Mouse (Mus musculus): ENCODE results near the gene Wnk2.

Wnk2 gene

DNA sequence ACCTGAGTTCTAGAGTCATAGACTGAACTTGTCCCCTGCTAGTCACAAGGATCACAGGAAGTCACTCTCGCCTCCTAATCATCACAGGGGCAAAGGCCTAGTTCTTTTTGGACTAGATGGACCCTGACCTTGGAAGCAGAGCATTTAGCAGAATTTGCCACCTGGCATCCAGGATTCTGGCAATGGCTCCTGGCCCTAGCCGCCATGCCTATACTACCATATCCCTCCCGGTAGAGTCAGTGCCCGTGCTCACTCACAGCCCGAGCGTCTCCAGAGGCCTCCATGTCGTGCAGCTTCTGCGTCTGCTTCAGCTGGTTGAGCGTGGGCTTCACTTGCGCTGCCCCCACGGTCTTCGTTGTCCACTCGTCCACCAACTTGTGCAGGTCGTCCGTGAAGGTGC lies 105.4 kb downstream of the Wnk2 start:
- no peak for DNase-seq (ENCODE audit: low spot score)

DNA sequence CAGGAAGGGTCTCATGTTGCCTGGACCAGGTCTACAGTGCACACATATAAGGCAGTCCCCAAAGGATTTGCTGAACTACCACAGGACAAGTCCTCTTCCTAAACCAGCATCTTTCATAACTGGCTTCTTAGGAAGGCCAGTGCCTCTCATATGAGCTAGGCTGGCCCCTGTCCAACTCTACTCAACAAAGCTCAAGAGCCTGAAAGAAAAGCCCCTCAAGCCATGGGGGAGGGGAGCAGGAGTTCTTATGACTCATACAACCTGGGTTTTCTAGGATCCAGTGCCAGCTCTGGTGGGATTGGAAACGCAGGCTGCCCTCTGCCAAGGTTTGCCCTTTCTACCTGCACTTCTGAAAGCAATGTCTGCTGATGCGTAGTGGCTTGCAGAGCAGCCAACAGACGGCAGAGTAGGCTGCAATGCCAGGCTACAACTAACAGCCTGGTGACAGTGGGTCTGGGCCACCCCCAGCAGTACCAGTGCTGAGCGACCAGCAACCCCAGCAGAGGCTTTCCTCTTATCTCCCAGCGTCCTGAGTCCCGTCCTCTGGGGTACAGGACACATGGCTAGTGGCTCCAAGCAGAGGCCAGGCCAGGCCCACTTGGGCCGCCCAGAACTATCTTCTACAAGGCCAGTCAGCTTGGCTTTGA lies 110.8 kb downstream of the Wnk2 start:
- DNase-seq (ENCODE audit: low spot score) = peak; percentile 55

DNA sequence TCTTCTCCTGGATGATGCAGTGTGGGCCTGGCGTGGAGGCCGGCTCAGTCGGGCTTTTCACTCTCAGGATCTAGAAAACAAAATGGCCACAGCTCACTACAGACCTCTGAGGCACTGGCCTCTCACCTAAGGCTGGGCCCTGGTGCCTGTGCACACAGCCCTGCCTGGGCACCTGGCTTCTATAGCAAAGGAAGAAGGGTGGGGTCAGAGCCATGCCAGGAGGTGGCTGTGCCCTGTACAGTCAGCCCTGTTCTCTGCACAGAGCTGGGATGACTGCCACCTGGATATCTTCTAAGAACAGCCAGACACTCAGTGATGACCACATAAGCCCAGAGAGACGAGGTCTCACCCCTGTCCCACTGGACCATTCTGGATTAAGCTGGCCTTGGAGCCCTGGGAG lies 111.4 kb downstream of the Wnk2 start:
- peak; percentile 29 for DNase-seq (ENCODE audit: low spot score)

DNA sequence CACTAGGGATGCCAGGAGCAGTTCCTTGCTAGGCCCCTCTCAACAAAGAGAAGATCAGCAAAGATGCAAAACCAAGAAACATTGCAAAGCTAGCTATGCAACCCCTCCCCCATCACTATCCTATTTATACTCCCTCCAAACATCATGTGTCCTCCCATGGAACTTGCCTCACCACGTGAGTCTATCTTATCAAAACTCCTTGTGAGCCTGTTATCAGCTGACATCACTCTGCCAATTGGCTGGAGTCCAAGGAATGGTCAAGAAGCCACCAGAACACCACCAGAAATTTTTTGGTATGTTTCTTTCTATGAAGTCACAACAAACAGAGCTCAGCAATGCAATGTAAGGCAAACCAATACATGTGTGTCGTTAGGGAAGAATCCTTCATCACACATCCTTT lies 116.8 kb downstream of the Wnk2 start:
- no peak for DNase-seq (ENCODE audit: low spot score)

DNA sequence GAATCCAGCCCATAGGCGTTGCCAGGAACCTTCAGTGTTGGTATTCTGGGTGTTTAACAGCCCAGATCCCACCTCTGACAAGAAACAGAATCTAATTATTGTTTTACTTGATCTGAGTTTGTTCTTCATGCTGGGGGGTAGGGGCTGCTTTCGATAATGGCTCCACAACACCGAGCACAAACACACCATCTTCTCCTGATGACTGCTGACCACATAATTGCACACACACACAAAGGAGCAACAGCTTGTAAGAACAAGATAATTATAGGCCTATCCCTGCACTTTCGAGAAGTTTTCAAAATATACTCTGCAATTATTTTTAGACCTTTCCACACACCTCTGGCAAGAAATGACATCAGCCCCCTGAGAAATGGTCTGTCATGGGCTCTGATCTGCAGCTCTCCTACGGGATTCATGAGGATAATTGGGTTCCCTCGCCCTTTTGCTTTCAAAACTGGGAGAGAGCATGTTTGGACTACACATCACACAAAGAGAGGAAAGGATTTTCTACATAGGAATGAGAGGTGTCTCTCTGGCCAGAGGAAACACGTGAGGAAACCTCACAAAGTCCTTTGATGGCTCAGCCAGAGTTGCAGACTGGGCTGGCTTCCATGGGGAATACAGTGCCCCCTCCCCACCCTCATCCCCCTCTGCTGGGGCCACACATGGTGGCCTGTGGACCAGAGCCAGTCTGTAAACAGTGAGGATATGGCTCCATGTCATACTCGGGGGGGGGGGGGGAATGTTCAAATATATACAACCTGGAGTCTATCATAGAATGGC lies 118.9 kb downstream of the Wnk2 start:
- no peak for DNase-seq (ENCODE audit: low spot score)

DNA sequence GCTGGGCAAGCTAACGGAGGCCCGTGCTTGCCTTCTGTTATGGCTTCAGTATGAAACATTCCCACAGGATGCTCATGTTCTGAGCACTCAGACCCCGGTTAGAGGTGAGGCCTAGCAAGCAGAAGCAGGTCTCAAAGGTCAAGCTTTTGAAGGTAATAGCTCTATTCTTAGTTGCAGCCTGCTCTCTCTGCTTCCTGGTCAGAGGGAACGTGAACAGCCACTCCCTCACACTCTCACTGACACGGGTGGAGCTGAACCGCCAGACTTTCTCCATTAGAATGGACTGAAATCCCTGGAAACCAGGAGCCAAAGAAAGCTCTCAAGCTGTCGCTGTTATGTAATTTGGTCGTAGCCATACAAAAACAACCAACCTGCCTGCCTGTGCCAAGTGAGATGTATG lies 120.8 kb downstream of the Wnk2 start:
- DNase-seq (ENCODE audit: low spot score) = no peak

DNA sequence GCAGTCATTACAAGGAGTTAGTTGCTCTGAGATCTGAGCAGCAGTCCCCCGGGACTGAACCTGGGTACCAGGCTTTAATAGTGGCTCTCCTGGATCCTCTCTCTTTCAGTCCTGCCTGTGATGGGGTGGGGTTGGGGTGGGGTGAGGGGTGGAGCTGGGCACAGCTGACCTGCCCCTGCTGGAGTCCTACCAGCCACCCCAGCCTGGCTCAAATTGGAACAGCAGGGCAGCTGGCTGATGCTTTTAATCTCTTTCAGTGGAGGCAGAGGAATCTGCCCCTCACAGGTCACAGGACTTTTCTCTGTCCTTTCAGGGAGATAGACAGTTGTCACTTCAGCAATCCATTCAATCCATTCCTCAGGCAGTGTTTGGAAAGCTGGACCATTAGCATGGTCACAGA lies 122.3 kb downstream of the Wnk2 start:
- DNase-seq (ENCODE audit: low spot score) = peak; percentile 26

DNA sequence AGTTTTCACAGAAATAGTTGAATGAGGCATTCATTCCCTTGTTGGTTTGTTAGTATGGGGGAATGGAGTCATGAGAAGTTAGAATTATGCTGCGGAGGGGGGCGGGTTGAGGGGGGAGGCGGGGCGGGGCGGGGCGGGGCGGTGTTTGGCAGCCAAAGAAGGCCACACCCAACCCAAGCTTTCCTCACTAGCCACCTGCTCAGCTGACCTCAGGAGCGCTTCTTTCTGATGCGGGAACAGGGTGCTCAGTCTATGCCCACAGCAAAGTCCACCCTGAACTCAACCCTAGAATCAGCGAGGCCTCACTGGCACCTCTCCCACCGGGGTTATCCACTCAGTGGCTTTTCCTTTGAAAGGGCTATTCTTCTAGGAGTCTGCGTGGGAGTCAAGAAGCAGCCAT lies 123.1 kb downstream of the Wnk2 start:
- no peak for DNase-seq (ENCODE audit: low spot score)

DNA sequence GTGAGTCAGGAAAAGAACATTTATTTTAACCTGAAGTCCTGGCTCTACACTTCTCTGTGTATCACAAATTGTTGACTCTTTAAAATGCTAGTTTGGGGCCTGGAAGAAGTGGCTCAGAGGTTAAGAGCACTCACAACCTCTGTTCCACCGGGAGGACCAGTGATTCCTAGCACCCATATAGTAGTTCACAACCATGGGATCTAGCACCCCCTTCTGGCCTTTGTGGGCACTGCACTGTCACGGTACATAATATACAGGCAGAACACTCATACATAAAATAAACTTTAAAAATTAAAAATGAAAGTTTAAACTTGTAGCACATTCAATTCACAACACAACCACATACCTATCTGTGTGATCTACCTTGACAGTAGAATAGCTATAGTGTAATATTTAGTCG lies 126.1 kb downstream of the Wnk2 start:
- peak; percentile 20 for DNase-seq (ENCODE audit: low spot score)

DNA sequence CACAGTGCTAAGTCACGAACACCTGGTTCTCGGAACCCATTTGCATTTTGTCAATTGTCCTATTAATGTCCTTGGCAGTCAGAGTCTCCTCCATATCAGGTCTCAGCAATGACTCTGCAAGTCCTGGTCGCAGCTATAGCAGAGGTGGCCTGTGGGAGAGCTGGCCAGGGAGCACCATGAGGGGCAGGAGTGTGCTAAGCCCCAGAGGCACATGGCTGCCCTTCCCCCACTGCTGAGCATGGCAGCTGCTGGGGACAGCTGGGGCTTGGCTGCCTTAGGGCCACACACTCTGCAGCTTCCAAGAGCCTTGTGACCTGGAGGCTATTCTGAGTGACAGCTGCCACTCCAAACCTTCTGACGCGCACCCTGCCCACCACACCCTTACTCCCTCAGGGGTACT lies 127.7 kb downstream of the Wnk2 start:
- no peak for DNase-seq (ENCODE audit: low spot score)

DNA sequence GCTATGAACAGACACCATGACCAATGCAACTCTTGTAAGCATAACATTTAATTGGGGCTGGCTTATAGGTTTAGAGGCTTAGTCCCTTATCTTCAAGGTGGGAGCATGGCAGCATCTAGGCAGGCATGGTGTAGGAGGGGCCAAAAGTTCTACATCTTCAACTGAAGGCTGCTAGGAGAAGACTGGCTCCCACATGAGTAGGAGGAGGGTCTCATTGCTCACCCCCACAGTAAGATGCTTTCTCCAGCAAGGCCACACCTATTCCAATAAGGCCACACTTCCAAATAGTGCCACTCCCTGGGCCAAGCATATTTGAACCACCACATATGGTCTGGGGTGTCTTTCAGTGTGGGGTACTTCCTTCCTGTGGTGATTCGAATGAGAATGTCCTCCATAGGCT lies 130.4 kb downstream of the Wnk2 start:
- no peak for DNase-seq (ENCODE audit: low spot score)

DNA sequence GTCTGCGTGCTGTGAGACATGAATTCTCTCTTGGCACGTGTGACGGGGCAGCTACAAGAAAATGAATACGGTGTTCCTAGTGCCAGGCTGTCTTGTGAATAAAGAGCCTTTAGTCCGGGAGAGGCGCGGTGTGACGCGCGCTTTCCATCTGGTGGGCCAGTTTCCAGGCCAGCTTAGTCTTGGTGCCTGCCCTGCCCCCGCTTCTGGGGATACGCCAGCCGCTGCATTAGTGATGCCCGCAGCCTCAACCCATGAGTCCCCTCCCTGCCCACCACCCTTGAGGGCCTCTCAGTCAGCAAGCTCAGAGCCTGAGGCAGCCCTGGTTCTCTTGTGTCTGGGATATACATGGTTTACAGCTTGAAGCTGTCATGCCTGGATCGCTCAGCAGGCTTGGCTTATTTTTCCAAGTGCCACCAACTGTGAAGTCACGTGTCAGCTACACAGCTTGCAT lies 131.5 kb downstream of the Wnk2 start:
- peak; percentile 77 for DNase-seq (ENCODE audit: low spot score)

DNA sequence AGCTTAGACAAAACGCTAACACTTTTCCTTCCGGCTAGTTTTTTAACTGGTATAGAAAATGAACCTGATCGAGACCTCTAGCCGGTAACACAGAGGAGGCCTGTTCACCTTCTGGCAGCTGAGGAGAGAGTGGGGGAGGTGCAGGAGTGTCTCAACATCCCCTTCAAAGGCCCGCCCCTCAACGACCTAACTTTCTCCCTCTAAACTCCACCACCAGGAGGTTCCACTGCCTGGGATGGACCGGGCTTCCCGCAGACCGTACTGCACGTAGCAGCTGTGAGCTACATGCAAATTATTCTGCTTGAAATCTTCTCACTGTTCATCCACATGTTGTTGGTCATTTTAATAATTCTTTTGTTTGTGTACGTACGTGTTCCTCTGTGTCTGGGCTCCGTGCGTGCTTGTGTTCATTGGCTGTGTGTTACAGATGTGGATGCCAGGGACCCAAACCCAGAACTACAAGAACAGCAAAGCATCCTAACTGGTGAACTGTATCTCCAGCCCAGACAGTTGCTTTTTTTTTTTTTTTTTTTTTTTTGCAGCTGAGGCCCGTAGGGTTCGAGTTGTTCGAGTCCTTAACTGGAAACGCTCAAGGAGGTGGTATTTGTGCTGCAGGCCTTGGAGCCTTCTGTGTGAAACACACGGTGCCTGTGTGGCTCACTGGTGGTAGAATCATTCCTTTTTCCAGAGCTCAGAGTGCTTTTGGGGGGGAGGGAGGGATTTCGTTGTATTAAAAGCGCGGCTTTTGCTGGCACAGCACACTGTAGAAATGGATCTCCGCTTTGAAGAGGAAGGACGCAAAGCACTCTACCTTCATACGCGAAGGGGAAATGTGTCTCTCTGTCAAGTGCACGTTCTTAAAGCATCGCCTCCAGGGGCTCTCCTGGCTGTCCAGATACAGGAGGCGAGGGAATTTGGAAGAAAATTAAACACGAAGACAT lies 132.2 kb downstream of the Wnk2 start:
- peak; percentile 67 for DNase-seq (ENCODE audit: low spot score)

DNA sequence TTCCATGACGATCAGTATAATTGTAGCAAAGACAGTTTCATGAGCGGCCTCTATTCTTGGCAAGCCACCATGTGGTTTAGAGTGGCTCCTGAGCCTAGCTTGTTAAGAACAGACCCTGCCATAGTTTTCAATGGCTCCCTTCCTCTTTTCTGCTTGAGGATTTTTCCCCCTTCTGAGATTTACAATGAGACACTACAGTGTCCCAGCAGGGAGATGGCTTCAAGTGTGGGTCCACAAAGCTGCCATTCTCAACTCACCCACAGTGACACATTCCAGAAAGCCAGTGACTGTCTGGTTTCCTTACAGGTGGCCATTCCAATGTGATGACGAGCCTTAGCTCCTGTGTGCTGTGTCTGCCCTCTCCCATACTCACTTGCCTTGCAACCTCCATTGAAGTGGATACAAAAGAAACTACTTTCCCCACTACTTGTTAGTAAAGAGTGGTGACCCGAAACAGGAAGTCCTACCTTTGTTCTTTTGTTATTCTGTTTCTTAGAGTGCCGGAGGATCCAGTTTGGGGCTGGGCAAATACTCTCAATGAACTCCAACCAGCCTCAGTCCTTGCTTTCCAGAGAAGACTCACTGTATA lies 134.5 kb downstream of the Wnk2 start:
- DNase-seq (ENCODE audit: low spot score) = no peak

DNA sequence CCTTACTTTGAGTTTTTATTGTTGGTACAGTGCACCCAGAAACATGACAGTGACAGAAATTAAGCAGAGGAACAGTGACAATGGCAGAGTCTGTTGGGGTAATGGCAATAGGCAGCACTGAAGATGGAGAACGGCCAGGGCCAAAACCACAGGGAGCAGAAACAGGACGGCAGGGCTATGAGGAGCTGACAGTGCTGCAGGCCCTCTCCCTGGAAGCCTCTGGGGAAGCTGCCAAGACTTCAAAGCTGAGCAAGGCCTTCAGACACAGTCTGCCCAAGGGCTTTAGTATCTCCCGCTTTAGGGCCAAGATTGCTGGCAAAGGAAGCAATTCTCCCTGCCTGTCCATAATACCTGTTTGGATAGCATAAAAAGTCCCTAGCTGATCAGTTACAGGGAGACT lies 146.1 kb downstream of the Wnk2 start:
- DNase-seq (ENCODE audit: low spot score) = peak; percentile 36

DNA sequence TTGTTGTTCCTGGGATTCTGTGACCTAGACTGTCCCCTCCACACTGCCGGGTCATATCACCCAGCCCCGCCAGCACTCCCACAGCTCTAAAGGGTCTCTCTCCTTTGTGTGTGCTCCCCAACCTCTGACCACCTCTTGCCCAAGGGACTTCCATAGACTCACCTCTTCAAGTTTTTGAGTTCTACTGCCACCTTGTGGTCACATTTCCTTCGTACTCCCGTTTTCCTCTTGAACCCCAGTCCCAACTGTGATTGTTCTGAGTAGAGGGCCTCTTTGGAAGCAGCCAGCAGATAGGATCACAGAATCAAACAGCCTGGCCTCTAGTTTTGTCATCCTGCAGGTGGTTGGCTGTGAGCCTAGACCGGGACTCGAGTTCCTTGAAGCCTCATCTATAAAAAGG lies 149.2 kb downstream of the Wnk2 start:
- DNase-seq (ENCODE audit: low spot score) = peak; percentile 70

DNA sequence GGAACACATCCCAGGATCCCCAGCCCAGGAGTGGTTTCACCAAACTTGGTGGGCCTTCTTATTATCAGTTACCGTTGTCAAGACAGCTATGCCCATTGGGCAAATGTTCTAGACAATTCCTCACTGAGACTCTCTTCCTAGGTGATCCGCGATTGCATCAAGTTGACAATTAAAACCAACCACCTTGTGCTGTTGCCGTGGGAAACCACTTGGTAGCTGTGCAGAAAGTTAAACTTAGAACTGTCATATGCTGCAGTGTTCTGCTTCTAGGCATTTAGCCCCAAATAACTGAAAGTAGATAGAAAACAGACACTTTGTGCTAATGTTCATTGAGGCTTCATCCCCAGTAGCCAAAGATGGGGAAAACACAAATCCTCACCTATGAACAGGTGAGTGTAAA lies 151.1 kb downstream of the Wnk2 start:
- DNase-seq (ENCODE audit: low spot score) = no peak

DNA sequence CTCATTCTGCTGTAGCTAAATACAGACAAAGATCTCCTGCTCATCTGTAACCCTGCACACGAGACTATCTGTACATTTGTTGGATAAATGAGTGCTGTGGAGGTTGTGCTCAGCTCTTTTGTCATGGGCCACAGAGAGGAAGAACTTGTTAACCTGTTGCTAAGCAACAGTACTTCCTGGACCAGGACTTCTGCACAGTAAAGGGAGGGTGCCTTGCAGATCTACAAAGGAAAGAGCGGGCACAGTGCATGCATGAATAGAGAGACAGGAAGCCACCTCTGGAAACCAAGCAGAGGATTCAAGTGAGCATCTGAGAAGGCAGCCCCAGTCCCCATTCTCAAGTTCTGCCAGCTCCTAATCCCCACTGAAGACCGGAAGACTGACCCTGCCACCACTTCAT lies 152.9 kb downstream of the Wnk2 start:
- no peak for DNase-seq (ENCODE audit: low spot score)

DNA sequence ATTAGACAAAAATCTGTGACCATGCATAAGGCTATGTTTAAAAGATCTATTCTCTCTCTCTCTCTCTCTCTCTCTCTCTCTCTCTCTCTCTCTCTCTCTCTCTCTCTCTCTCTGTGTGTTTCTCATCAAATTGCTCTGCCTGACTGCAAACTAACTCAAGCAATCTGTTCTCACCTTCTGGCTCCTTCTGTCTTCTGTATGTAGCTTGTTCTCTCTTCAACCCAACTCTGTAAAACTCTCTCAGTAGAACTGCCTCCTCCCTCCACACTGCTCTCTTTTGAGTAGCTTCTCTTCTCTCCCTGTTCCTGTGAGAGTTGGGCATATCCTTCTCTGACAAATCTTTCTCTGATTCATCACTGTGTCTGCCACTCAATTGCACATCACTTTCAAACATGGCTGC lies 154.9 kb downstream of the Wnk2 start:
- DNase-seq (ENCODE audit: low spot score) = no peak

DNA sequence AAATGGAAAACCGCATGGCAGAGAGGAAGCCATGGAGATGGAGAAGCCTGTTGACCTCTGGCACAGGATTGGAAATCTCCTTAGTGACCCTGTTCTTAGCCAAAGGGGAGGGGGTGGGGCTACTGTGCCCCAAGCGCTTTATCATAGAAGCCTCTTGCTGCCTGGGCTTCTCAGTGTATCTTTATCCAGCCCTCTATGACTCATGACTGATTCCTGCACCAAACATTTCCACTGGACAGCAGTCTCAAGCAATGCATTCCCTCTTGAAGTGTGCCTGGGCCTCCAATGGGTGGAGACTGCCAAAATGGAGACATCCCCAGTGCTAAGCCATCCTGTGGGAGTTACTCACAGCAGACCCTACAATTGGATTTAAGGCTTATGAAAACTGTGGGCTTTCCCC lies 157.7 kb downstream of the Wnk2 start:
- no peak for DNase-seq (ENCODE audit: low spot score)
